Mouse (Mus musculus): ENCODE measurements around the gene Mpnd. TPM values are rescaled to one million over a fixed set of nuclear protein-coding genes. Genes with fewer than 3 reads are reported as not detected.
A peak's percentile ranks its signal among the peaks of the same experiment; 100 is the strongest.
"Not testable (repeated sequence)": the region's sequence is repeated elsewhere in the genome, so short reads cannot be mapped to it uniquely, and the experiment has no call there.

The Mpnd gene
- polyA plus RNA-seq, 1 experiment from 2014 or later, result 174 TPM

DNA sequence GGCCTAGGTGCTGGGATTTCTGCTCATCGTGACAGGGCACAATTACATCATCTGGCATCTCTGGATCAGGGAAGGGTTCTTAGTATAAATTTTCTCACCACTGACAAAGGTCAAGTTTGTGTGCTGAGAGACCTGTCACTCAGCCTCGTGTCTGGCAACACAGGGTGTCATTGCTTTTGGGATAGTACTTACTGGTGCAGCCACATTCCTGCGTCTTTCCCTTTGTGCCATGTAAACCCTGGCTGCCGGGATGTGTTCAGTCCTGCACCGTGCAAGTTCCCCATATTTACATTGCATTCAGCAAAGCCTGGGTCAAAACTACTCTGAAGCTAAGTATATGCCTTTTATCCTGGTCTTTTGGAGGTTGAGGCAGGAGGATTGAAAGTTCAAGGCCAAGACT, 45.9 kb downstream of the Mpnd start:
- Histone ChIP-seq H3K9me3 (no peaks in the 10 kb centered on the region), H3K4me1 (no peaks in the 10 kb centered on the region), H3K27me3 (no peaks in the 10 kb centered on the region), H3K4me2 (replicated peaks) (no peak overlapping the region), H3K27ac (no peak overlapping the region), H3K4me3 (no peak overlapping the region), H3K9ac (no peak overlapping the region), H3K36me3 (peaks cover 79% of the 10 kb centered on the region)
- ATAC-seq (ENCODE audit: insufficient number of reproducible peaks, insufficient read depth, low FRiP score, low TSS enrichment), result 0 out of 2 replicates have a peak, but pooled peaks have one; percentile 62
- 86% methylated on average over 5 of the region's 5 CpGs for WGBS

DNA sequence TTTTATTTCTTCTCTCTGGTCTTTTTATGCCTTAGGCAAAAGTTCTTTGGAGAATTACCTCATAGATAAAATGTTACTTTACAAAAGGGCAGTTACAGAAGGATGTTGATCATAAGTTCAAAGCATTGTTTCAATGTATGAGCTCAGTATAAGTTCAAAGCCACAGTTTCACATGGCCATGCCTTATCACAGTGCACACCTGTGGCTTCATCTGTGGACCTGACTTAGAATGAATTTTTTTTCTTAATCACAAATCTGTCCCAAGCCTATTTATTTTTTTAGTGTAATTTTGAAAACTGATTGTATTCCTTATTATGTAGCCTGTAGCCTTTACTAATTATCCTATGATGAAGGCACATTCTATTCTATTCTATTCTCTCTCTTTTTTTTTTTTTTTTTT, 49.4 kb downstream of the Mpnd start:
- Histone ChIP-seq H3K9me3 (no peaks in the 10 kb centered on the region), H3K27ac (no peak overlapping the region), H3K4me1 (no peaks in the 10 kb centered on the region), H3K4me2 (replicated peaks) (no peak overlapping the region), H3K4me3 (no peak overlapping the region), H3K27me3 (no peaks in the 10 kb centered on the region), H3K9ac (no peak overlapping the region), H3K36me3 (peaks cover 77% of the 10 kb centered on the region)
- no peak for ATAC-seq (ENCODE audit: insufficient number of reproducible peaks, insufficient read depth, low FRiP score, low TSS enrichment)

GRCm38 (mm10) chr17:56055945-56056678, 50.6 kb downstream of the Mpnd start:
- WGBS, result 73% methylated on average over 4 of the region's 4 CpGs
- Histone ChIP-seq H3K27ac (no peak overlapping the region), H3K9ac (peak overlapping the region; percentile 9; the same call in 1 of the 2 replicates), H3K4me2 (replicated peaks) (no peak overlapping the region), H3K36me3 (peaks cover 77% of the 10 kb centered on the region), H3K9me3 (no peaks in the 10 kb centered on the region), H3K4me1 (no peaks in the 10 kb centered on the region), H3K4me3 (no peak overlapping the region), H3K27me3 (no peaks in the 10 kb centered on the region)
- no peak for ATAC-seq (ENCODE audit: insufficient number of reproducible peaks, insufficient read depth, low FRiP score, low TSS enrichment)

- Histone ChIP-seq H3K4me1 (no peaks in the 10 kb centered on the region), H3K9ac (no peak overlapping the region), H3K27me3 (no peaks in the 10 kb centered on the region), H3K36me3 (peaks cover 83% of the 10 kb centered on the region), H3K4me2 (replicated peaks) (no peak overlapping the region), H3K27ac (no peak overlapping the region), H3K4me3 (no peak overlapping the region), H3K9me3 (no peaks in the 10 kb centered on the region)
- ATAC-seq (ENCODE audit: insufficient number of reproducible peaks, insufficient read depth, low FRiP score, low TSS enrichment), result no peak
- WGBS, result 75% methylated on average over 11 of the region's 11 CpGs
These were observed 52.0 kb downstream of the Mpnd start for GRCm38 (mm10) chr17:56057381-56058120.

GRCm38 (mm10) chr17:56062081-56062480, 56.6 kb downstream of the Mpnd start:
- H3K9me3 ChIP-seq, result no peaks in the 10 kb centered on the region
- H3K4me1 ChIP-seq, result no peaks in the 10 kb centered on the region
- no peak overlapping the region for H3K4me2 ChIP-seq (replicated peaks)
- no peak overlapping the region for H3K4me3 ChIP-seq
- no peak overlapping the region for H3K9ac ChIP-seq
- ATAC-seq (ENCODE audit: insufficient number of reproducible peaks, insufficient read depth, low FRiP score, low TSS enrichment), result no peak
- H3K27ac ChIP-seq, result no peak overlapping the region
- no peaks in the 10 kb centered on the region for H3K27me3 ChIP-seq
- H3K36me3 ChIP-seq, result peaks cover 98% of the 10 kb centered on the region
- 93% methylated on average over 7 of the region's 7 CpGs for WGBS

DNA sequence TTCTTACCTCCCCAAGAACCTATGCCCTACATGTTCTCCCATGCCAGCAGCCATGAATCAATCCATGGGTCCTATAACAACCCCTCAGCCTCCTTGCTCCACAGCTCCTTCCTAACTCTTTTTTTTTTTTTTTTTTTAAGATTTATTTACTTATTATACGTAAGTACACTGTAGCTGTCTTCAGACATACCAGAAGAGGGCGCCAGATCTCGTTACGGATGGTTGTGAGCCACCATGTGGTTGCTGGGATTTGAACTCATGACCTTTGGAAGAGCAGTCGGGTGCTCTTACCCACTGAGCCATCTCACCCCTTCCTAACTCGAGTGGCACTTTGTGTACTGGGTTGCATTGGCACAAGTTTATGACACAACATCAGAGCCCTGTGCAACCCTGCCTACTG, 60.2 kb downstream of the Mpnd start:
- not testable (repeated sequence) for ATAC-seq (ENCODE audit: insufficient number of reproducible peaks, insufficient read depth, low FRiP score, low TSS enrichment); H3K4me3 ChIP-seq

More for the DNA sequence above, 60.2 kb downstream of the Mpnd start:
- H3K4me2 ChIP-seq (replicated peaks); H3K4me1 ChIP-seq; H3K27me3 ChIP-seq; H3K9ac ChIP-seq; H3K9me3 ChIP-seq; H3K27ac ChIP-seq: not testable (repeated sequence)
- peaks cover 99% of the 10 kb centered on the region for H3K36me3 ChIP-seq
- WGBS, result 82% methylated on average over 6 of the region's 6 CpGs

Other genes with a start within 250 kb of the Mpnd start
- 10.2 and 11.2 TPM in 2 replicates for gene Zfp119a, start 126.8 kb upstream of the Mpnd start, polyA plus RNA-seq (2016; fragmentation: Nextera tagmentation; extraction: Ambion mirVana)
- 13.1 and 13.9 TPM in 2 replicates for gene Zfp959, start 113.6 kb upstream of the Mpnd start, polyA plus RNA-seq (2016; fragmentation: Nextera tagmentation; extraction: Ambion mirVana)
- gene Zfp119b, start 56.2 kb upstream of the Mpnd start, polyA plus RNA-seq (2016; fragmentation: Nextera tagmentation; extraction: Ambion mirVana), result 4.9 and 6.2 TPM in 2 replicates
- 1.6 and 2.3 TPM in 2 replicates for gene Ebi3, start 53.1 kb upstream of the Mpnd start, polyA plus RNA-seq (2016; fragmentation: Nextera tagmentation; extraction: Ambion mirVana)
- 26.8 and 28.3 TPM in 2 replicates for gene Yju2, start 46.6 kb upstream of the Mpnd start, polyA plus RNA-seq (2016; fragmentation: Nextera tagmentation; extraction: Ambion mirVana)
- gene Shd, start 35.2 kb upstream of the Mpnd start, polyA plus RNA-seq (2016; fragmentation: Nextera tagmentation; extraction: Ambion mirVana), result 41.4 and 46.8 TPM in 2 replicates
- gene Fsd1, start 19.2 kb upstream of the Mpnd start, polyA plus RNA-seq (2016; fragmentation: Nextera tagmentation; extraction: Ambion mirVana), result 52.0 and 54.7 TPM in 2 replicates
- 6.4 and 8.0 TPM in 2 replicates for gene Stap2, start 127 bp upstream of the Mpnd start, polyA plus RNA-seq (2016; fragmentation: Nextera tagmentation; extraction: Ambion mirVana)
- gene Sh3gl1, start 30.9 kb downstream of the Mpnd start, polyA plus RNA-seq (2016; fragmentation: Nextera tagmentation; extraction: Ambion mirVana), result 173 and 175 TPM in 2 replicates
- 44.5 and 45.8 TPM in 2 replicates for gene Chaf1a, start 34.7 kb downstream of the Mpnd start, polyA plus RNA-seq (2016; fragmentation: Nextera tagmentation; extraction: Ambion mirVana)
- 49.0 and 52.7 TPM in 2 replicates for gene Ubxn6, start 69.3 kb downstream of the Mpnd start, polyA plus RNA-seq (2016; fragmentation: Nextera tagmentation; extraction: Ambion mirVana)
- 173 and 179 TPM in 2 replicates for gene Hdgfl2, start 73.9 kb downstream of the Mpnd start, polyA plus RNA-seq (2016; fragmentation: Nextera tagmentation; extraction: Ambion mirVana)
- 0.08 and 0.10 TPM in 2 replicates for gene Plin4, start 104.1 kb downstream of the Mpnd start, polyA plus RNA-seq (2016; fragmentation: Nextera tagmentation; extraction: Ambion mirVana)
- gene Plin5, start 111.9 kb downstream of the Mpnd start, polyA plus RNA-seq (2016; fragmentation: Nextera tagmentation; extraction: Ambion mirVana), result 0.15 and 0.29 TPM in 2 replicates
- 0.15 and 0.23 TPM in 2 replicates for gene Lrg1, start 116.3 kb downstream of the Mpnd start, polyA plus RNA-seq (2016; fragmentation: Nextera tagmentation; extraction: Ambion mirVana)
- 4.3 and 4.6 TPM in 2 replicates for gene Sema6b, start 134.6 kb downstream of the Mpnd start, polyA plus RNA-seq (2016; fragmentation: Nextera tagmentation; extraction: Ambion mirVana)
- gene Tnfaip8l1, start 156.8 kb downstream of the Mpnd start, polyA plus RNA-seq (2016; fragmentation: Nextera tagmentation; extraction: Ambion mirVana), result 12.4 and 13.0 TPM in 2 replicates
- 71.0 and 76.2 TPM in 2 replicates for gene Mydgf, start 178.2 kb downstream of the Mpnd start, polyA plus RNA-seq (2016; fragmentation: Nextera tagmentation; extraction: Ambion mirVana)
- gene Dpp9, start 213.2 kb downstream of the Mpnd start, polyA plus RNA-seq (2016; fragmentation: Nextera tagmentation; extraction: Ambion mirVana), result 41.4 and 43.4 TPM in 2 replicates